Mouse (Mus musculus) right cerebral cortex, adult 18-20 months (tissue): ENCODE data around the gene Aida.
"Not testable (repeated sequence)": the region's sequence is repeated elsewhere in the genome, so short reads cannot be mapped to it uniquely, and the experiment has no call there.

ENCODE experiments used
- DNase-seq: peaks from one replicate; pipeline ENCODE4 v3.0.0; 2022; ENCODE audit warnings: mixed read lengths

The Aida gene

GRCm38 (mm10) chr1:183322496-183322895 is 26.1 kb downstream of the Aida start:
- not testable (repeated sequence) for DNase-seq

GRCm38 (mm10) chr1:183323923-183324322 is 27.5 kb downstream of the Aida start:
- no peak for DNase-seq

GRCm38 (mm10) chr1:183324433-183324832 is 28.0 kb downstream of the Aida start:
- DNase-seq = no peak

GRCm38 (mm10) chr1:183327171-183327570 is 30.8 kb downstream of the Aida start:
- no peak for DNase-seq

GRCm38 (mm10) chr1:183342902-183343301 is 46.5 kb downstream of the Aida start:
- not testable (repeated sequence) for DNase-seq

- peak; percentile 90 for DNase-seq
These were observed 48.8 kb downstream of the Aida start for GRCm38 (mm10) chr1:183344886-183345816.

GRCm38 (mm10) chr1:183345817-183346195 is 49.4 kb downstream of the Aida start:
- DNase-seq = no peak

GRCm38 (mm10) chr1:183349840-183350239 is 53.5 kb downstream of the Aida start:
- peak; percentile 49 for DNase-seq

GRCm38 (mm10) chr1:183358901-183359300 is 62.5 kb downstream of the Aida start:
- DNase-seq = no peak

- DNase-seq = no peak
These were observed 65.9 kb downstream of the Aida start for GRCm38 (mm10) chr1:183362301-183362700.

GRCm38 (mm10) chr1:183362729-183363576 is 66.6 kb downstream of the Aida start:
- DNase-seq = no peak

- DNase-seq = no peak
These were observed 67.1 kb downstream of the Aida start for GRCm38 (mm10) chr1:183363577-183363867.

- DNase-seq = no peak
These were observed 70.0 kb downstream of the Aida start for GRCm38 (mm10) chr1:183366361-183366760.

GRCm38 (mm10) chr1:183368601-183369400 is 72.4 kb downstream of the Aida start:
- DNase-seq = peak; percentile 28

- DNase-seq = peak; percentile 99
These were observed 73.1 kb downstream of the Aida start, which contains the start of gene Mia3 for GRCm38 (mm10) chr1:183369427-183370014. Mia3 (minus strand) TSS chr1:183369553.

- DNase-seq = no peak
These were observed 78.3 kb downstream of the Aida start for GRCm38 (mm10) chr1:183374728-183375127.
